Mouse (Mus musculus) limb, embryonic 12.5 days (tissue): ENCODE measurements around the gene Cwc22. TPM values are rescaled to one million over a fixed set of nuclear protein-coding genes. Genes with fewer than 3 reads are reported as not detected.

ENCODE experiments used
- ATAC-seq: fragments of 200-750 bp; cut with Nextera tagmentation; 2 replicates; pipeline ENCODE4 v1.8.0; 2017; ENCODE audit warnings: low read depth, moderate TSS enrichment; ENCODE audit not compliant: insufficient number of reproducible peaks, insufficient read depth, low FRiP score, low TSS enrichment
- H3K27ac ChIP-seq: fragments of 300-500 bp; sonication (generic); 2 replicates; pipeline ENCODE4 v1.5.1; 2016; ENCODE audit warnings: mild to moderate bottlenecking, moderate library complexity
- H3K27me3 ChIP-seq: fragments of 300-500 bp; sonication (generic); 2 replicates; pipeline ENCODE4 v1.6.1; 2016; ENCODE audit warnings: mild to moderate bottlenecking, moderate library complexity
- H3K36me3 ChIP-seq: fragments of 300-500 bp; sonication (generic); 2 replicates; pipeline ENCODE4 v1.6.1; 2016; ENCODE audit warnings: mild to moderate bottlenecking, moderate library complexity
- H3K4me1 ChIP-seq: fragments of 300-500 bp; sonication (generic); replicated peaks from 2 replicates; pipeline ENCODE4 v1.6.1; 2016
- H3K4me2 ChIP-seq: fragments of 300-500 bp; sonication (generic); 2 replicates; pipeline ENCODE4 v1.6.1; 2016; ENCODE audit warnings: mild to moderate bottlenecking, moderate library complexity
- H3K4me3 ChIP-seq: fragments of 300-500 bp; sonication (generic); replicated peaks from 2 replicates; pipeline ENCODE4 v1.5.1; 2016; ENCODE audit warnings: mild to moderate bottlenecking
- H3K9ac ChIP-seq: fragments of 300-500 bp; sonication (generic); replicated peaks from 2 replicates; pipeline ENCODE4 v1.6.1; 2016; ENCODE audit warnings: mild to moderate bottlenecking, moderate library complexity
- H3K9me3 ChIP-seq: fragments of 300-500 bp; sonication (generic); 2 replicates; pipeline ENCODE4 v1.6.1; 2016; ENCODE audit warnings: mild to moderate bottlenecking, moderate library complexity
- WGBS: fragments of 180-500 bp; shearing (Covaris S2); methylation state at CpG from one replicate; pipeline ENCODE4 v1.1.7; 2016; 5-methylcytosine and 5-hydroxymethylcytosine counted together
- polyA plus RNA-seq: library from polyadenylated mRNA; unstranded; fragments of >200 nt; fragmentation: Nextera tagmentation; extraction: Ambion mirVana; gene quantifications from 2 replicates; pipeline ENCODE4 v1.2.1, GENCODE M21; 2016

Cwc22 gene
- polyA plus RNA-seq, 1 experiment from 2014 or later: 37.2 TPM

GRCm38 (mm10) chr2:77912197-77912596 is 34.0 kb downstream of the Cwc22 start:
- WGBS: 73% methylated on average over 4 of the region's 4 CpGs

GRCm38 (mm10) chr2:77911452-77911851 is 34.7 kb downstream of the Cwc22 start:
- ATAC-seq: no peak
- H3K9ac ChIP-seq: no peak overlapping the region
- no peak overlapping the region for H3K4me3 ChIP-seq
- no peaks in the 10 kb centered on the region for H3K4me1 ChIP-seq
- H3K9me3 ChIP-seq: no peaks in the 10 kb centered on the region
- H3K27me3 ChIP-seq: no peaks in the 10 kb centered on the region
- 92% methylated on average over 2 of the region's 2 CpGs for WGBS
- no peak overlapping the region for H3K4me2 ChIP-seq
- no peak overlapping the region for H3K27ac ChIP-seq
- H3K36me3 ChIP-seq: peaks cover 61% of the 10 kb centered on the region

More at GRCm38 (mm10) chr2:77912197-77912596, 34.0 kb downstream of the Cwc22 start:
- Histone ChIP-seq H3K9ac (no peak overlapping the region), H3K9me3 (no peaks in the 10 kb centered on the region), H3K4me1 (no peaks in the 10 kb centered on the region), H3K27me3 (no peaks in the 10 kb centered on the region), H3K36me3 (peaks cover 62% of the 10 kb centered on the region), H3K4me3 (no peak overlapping the region), H3K4me2 (no peak overlapping the region), H3K27ac (no peak overlapping the region)
- ATAC-seq: no peak

GRCm38 (mm10) chr2:77910216-77910615 is 36.0 kb downstream of the Cwc22 start:
- Histone ChIP-seq H3K4me2 (no peak overlapping the region), H3K4me3 (no peak overlapping the region), H3K27ac (no peak overlapping the region), H3K4me1 (no peaks in the 10 kb centered on the region), H3K27me3 (no peaks in the 10 kb centered on the region), H3K9ac (no peak overlapping the region), H3K36me3 (peaks cover 60% of the 10 kb centered on the region), H3K9me3 (no peaks in the 10 kb centered on the region)
- 64% methylated on average over 3 of the region's 3 CpGs for WGBS
- no peak for ATAC-seq

- Histone ChIP-seq H3K36me3 (peaks cover 66% of the 10 kb centered on the region), H3K4me2 (no peak overlapping the region), H3K4me1 (no peaks in the 10 kb centered on the region), H3K27ac (no peak overlapping the region), H3K27me3 (no peaks in the 10 kb centered on the region), H3K9me3 (no peaks in the 10 kb centered on the region), H3K9ac (no peak overlapping the region), H3K4me3 (no peak overlapping the region)
- 95% methylated on average over 3 of the region's 3 CpGs for WGBS
- ATAC-seq: no peak
These were observed 39.0 kb downstream of the Cwc22 start for GRCm38 (mm10) chr2:77907164-77907563.

- Histone ChIP-seq H3K4me1 (no peaks in the 10 kb centered on the region), H3K27me3 (no peaks in the 10 kb centered on the region), H3K9ac (no peak overlapping the region), H3K27ac (no peak overlapping the region), H3K4me2 (no peak overlapping the region), H3K36me3 (peaks cover 64% of the 10 kb centered on the region), H3K9me3 (no peaks in the 10 kb centered on the region), H3K4me3 (no peak overlapping the region)
- 90% methylated on average over 7 of the region's 7 CpGs for WGBS
- ATAC-seq: no peak
These were observed 41.2 kb downstream of the Cwc22 start for GRCm38 (mm10) chr2:77905023-77905422.

GRCm38 (mm10) chr2:77904495-77904894 is 41.7 kb downstream of the Cwc22 start:
- Histone ChIP-seq H3K27me3 (no peaks in the 10 kb centered on the region), H3K4me3 (no peak overlapping the region), H3K4me1 (no peaks in the 10 kb centered on the region), H3K4me2 (no peak overlapping the region), H3K36me3 (peaks cover 70% of the 10 kb centered on the region), H3K9me3 (no peaks in the 10 kb centered on the region), H3K27ac (no peak overlapping the region), H3K9ac (no peak overlapping the region)
- no peak for ATAC-seq
- WGBS: 95% methylated on average over 10 of the region's 10 CpGs

- no peaks in the 10 kb centered on the region for H3K4me1 ChIP-seq
- no peak overlapping the region for H3K9ac ChIP-seq
- H3K4me2 ChIP-seq: no peak overlapping the region
- H3K9me3 ChIP-seq: no peaks in the 10 kb centered on the region
- ATAC-seq: no peak
- 96% methylated on average over 9 of the region's 9 CpGs for WGBS
- H3K4me3 ChIP-seq: no peak overlapping the region
- peaks cover 72% of the 10 kb centered on the region for H3K36me3 ChIP-seq
- H3K27me3 ChIP-seq: no peaks in the 10 kb centered on the region
- no peak overlapping the region for H3K27ac ChIP-seq
These were observed 42.2 kb downstream of the Cwc22 start for GRCm38 (mm10) chr2:77903979-77904378.

- no peak overlapping the region for H3K4me2 ChIP-seq
- H3K9ac ChIP-seq: no peak overlapping the region
- peaks cover 81% of the 10 kb centered on the region for H3K36me3 ChIP-seq
- H3K27me3 ChIP-seq: no peaks in the 10 kb centered on the region
- no peak overlapping the region for H3K27ac ChIP-seq
- WGBS: 94% methylated on average over 3 of the region's 3 CpGs
- H3K9me3 ChIP-seq: no peaks in the 10 kb centered on the region
- H3K4me1 ChIP-seq: no peaks in the 10 kb centered on the region
- ATAC-seq: no peak
- no peak overlapping the region for H3K4me3 ChIP-seq
These were observed 43.1 kb downstream of the Cwc22 start for GRCm38 (mm10) chr2:77903098-77903497.

- no peaks in the 10 kb centered on the region for H3K27me3 ChIP-seq
- H3K4me2 ChIP-seq: no peak overlapping the region
- H3K4me3 ChIP-seq: no peak overlapping the region
- H3K36me3 ChIP-seq: peaks cover 86% of the 10 kb centered on the region
- 94% methylated on average over 5 of the region's 5 CpGs for WGBS
- H3K27ac ChIP-seq: no peak overlapping the region
- H3K9me3 ChIP-seq: no peaks in the 10 kb centered on the region
- no peaks in the 10 kb centered on the region for H3K4me1 ChIP-seq
- H3K9ac ChIP-seq: no peak overlapping the region
- ATAC-seq: no peak
These were observed 44.9 kb downstream of the Cwc22 start for GRCm38 (mm10) chr2:77901269-77901668.

GRCm38 (mm10) chr2:77900741-77901140 is 45.4 kb downstream of the Cwc22 start:
- WGBS: 95% methylated on average over 5 of the region's 5 CpGs
- Histone ChIP-seq H3K4me1 (no peaks in the 10 kb centered on the region), H3K36me3 (peaks cover 86% of the 10 kb centered on the region), H3K27ac (no peak overlapping the region), H3K9ac (no peak overlapping the region), H3K4me2 (no peak overlapping the region), H3K9me3 (no peaks in the 10 kb centered on the region), H3K4me3 (no peak overlapping the region), H3K27me3 (no peaks in the 10 kb centered on the region)
- ATAC-seq: no peak

- H3K9ac ChIP-seq: no peak overlapping the region
- H3K36me3 ChIP-seq: peaks cover 83% of the 10 kb centered on the region
- no peaks in the 10 kb centered on the region for H3K27me3 ChIP-seq
- no peaks in the 10 kb centered on the region for H3K9me3 ChIP-seq
- H3K4me2 ChIP-seq: no peak overlapping the region
- H3K4me1 ChIP-seq: no peaks in the 10 kb centered on the region
- WGBS: 90% methylated on average over 2 of the region's 2 CpGs
- no peak overlapping the region for H3K27ac ChIP-seq
- no peak for ATAC-seq
- no peak overlapping the region for H3K4me3 ChIP-seq
These were observed 46.1 kb downstream of the Cwc22 start for GRCm38 (mm10) chr2:77900111-77900510.

- Histone ChIP-seq H3K4me1 (no peaks in the 10 kb centered on the region), H3K27me3 (no peaks in the 10 kb centered on the region), H3K4me3 (no peak overlapping the region), H3K9ac (no peak overlapping the region), H3K4me2 (no peak overlapping the region), H3K9me3 (no peaks in the 10 kb centered on the region), H3K27ac (no peak overlapping the region), H3K36me3 (peaks cover 82% of the 10 kb centered on the region)
- ATAC-seq: no peak
- 96% methylated on average over 2 of the region's 2 CpGs for WGBS
These were observed 47.7 kb downstream of the Cwc22 start for GRCm38 (mm10) chr2:77898436-77898835.
